Mouse (Mus musculus) retina, adult 2 months (tissue): ENCODE results near the gene Gm21863.
"Not testable (repeated sequence)": the region's sequence is repeated elsewhere in the genome, so short reads cannot be mapped to it uniquely, and the experiment has no call there.

Source experiments
- DNase-seq: peaks from one replicate; pipeline ENCODE4 v3.0.0-alpha.2; 2012; ENCODE audit warnings: low read depth, low spot score

The Gm21863 gene

GRCm38 (mm10) chr12:19953869-19954555 is at the start of gene Gm21863:
Gene Gm21863 (plus strand): TSS chr12:19954505.
- DNase-seq, result not testable (repeated sequence)

- not testable (repeated sequence) for DNase-seq
These were observed 26.3 kb upstream of the Gm21863 start for GRCm38 (mm10) chr12:19928049-19928448.
